Mouse (Mus musculus): ENCODE results near the gene Zfp511. TPM values are rescaled to one million over a fixed set of nuclear protein-coding genes. Genes with fewer than 3 reads are reported as not detected.

Gene Zfp511
- polyA plus RNA-seq, 1 experiment from 2014 or later: 39.8 TPM

GRCm38 (mm10) chr7:140001086-140001740 lies 35.0 kb upstream of the Zfp511 start:
- Histone ChIP-seq H3K27me3 (ENCODE audit: control insufficient read depth, insufficient read depth, low read depth, low read length) (no peaks in the 10 kb centered on the region), H3K9ac (ENCODE audit: low read length) (no peak overlapping the region), H3K4me3 (ENCODE audit: low read length) (no peak overlapping the region), H3K36me3 (ENCODE audit: control insufficient read depth, insufficient read depth, low read length) (peaks cover 60% of the 10 kb centered on the region), H3K9me3 (ENCODE audit: control insufficient read depth, low read length) (no peaks in the 10 kb centered on the region), H3K27ac (ENCODE audit: low read length) (no peak overlapping the region), H3K4me1 (replicated peaks; ENCODE audit: control insufficient read depth, insufficient read depth, low read length) (no peaks in the 10 kb centered on the region), H3K4me2 (ENCODE audit: low read depth, low read length) (no peak overlapping the region)
- WGBS: 80% methylated on average over 12 of the region's 12 CpGs
- no peak for ATAC-seq (ENCODE audit: low read depth)

- Histone ChIP-seq H3K4me2 (ENCODE audit: low read depth, low read length) (no peak overlapping the region), H3K27me3 (ENCODE audit: control insufficient read depth, insufficient read depth, low read depth, low read length) (no peaks in the 10 kb centered on the region), H3K27ac (ENCODE audit: low read length) (no peak overlapping the region), H3K36me3 (ENCODE audit: control insufficient read depth, insufficient read depth, low read length) (peaks cover 49% of the 10 kb centered on the region), H3K9ac (ENCODE audit: low read length) (no peak overlapping the region), H3K4me1 (replicated peaks; ENCODE audit: control insufficient read depth, insufficient read depth, low read length) (no peaks in the 10 kb centered on the region), H3K9me3 (ENCODE audit: control insufficient read depth, low read length) (no peaks in the 10 kb centered on the region), H3K4me3 (ENCODE audit: low read length) (no peak overlapping the region)
- no peak for ATAC-seq (ENCODE audit: low read depth)
- WGBS: 89% methylated on average over 8 of the region's 8 CpGs
These were observed 31.5 kb upstream of the Zfp511 start for GRCm38 (mm10) chr7:140004666-140005065.

- Histone ChIP-seq H3K4me3 (ENCODE audit: low read length) (no peak overlapping the region), H3K27me3 (ENCODE audit: control insufficient read depth, insufficient read depth, low read depth, low read length) (no peaks in the 10 kb centered on the region), H3K9me3 (ENCODE audit: control insufficient read depth, low read length) (no peaks in the 10 kb centered on the region), H3K4me2 (ENCODE audit: low read depth, low read length) (no peak overlapping the region), H3K9ac (ENCODE audit: low read length) (no peak overlapping the region), H3K4me1 (replicated peaks; ENCODE audit: control insufficient read depth, insufficient read depth, low read length) (no peaks in the 10 kb centered on the region), H3K36me3 (ENCODE audit: control insufficient read depth, insufficient read depth, low read length) (peaks cover 39% of the 10 kb centered on the region), H3K27ac (ENCODE audit: low read length) (no peak overlapping the region)
- ATAC-seq (ENCODE audit: low read depth): no peak
- 91% methylated on average over 9 of the region's 9 CpGs for WGBS
These were observed 29.2 kb upstream of the Zfp511 start for GRCm38 (mm10) chr7:140006861-140007611.

- Histone ChIP-seq H3K4me1 (replicated peaks; ENCODE audit: control insufficient read depth, insufficient read depth, low read length) (no peaks in the 10 kb centered on the region), H3K4me3 (ENCODE audit: low read length) (no peak overlapping the region), H3K4me2 (ENCODE audit: low read depth, low read length) (no peak overlapping the region), H3K9me3 (ENCODE audit: control insufficient read depth, low read length) (no peaks in the 10 kb centered on the region), H3K27me3 (ENCODE audit: control insufficient read depth, insufficient read depth, low read depth, low read length) (no peaks in the 10 kb centered on the region), H3K27ac (ENCODE audit: low read length) (no peak overlapping the region), H3K9ac (ENCODE audit: low read length) (no peak overlapping the region), H3K36me3 (ENCODE audit: control insufficient read depth, insufficient read depth, low read length) (peaks cover 35% of the 10 kb centered on the region)
- WGBS: 92% methylated on average over 9 of the region's 9 CpGs
- ATAC-seq (ENCODE audit: low read depth): no peak
These were observed 28.4 kb upstream of the Zfp511 start for GRCm38 (mm10) chr7:140007781-140008180.

- Histone ChIP-seq H3K4me1 (replicated peaks; ENCODE audit: control insufficient read depth, insufficient read depth, low read length) (no peaks in the 10 kb centered on the region), H3K9me3 (ENCODE audit: control insufficient read depth, low read length) (no peaks in the 10 kb centered on the region; the same call in 1 of the 2 replicates), H3K27me3 (ENCODE audit: control insufficient read depth, insufficient read depth, low read depth, low read length) (no peaks in the 10 kb centered on the region), H3K36me3 (ENCODE audit: control insufficient read depth, insufficient read depth, low read length) (peaks cover 17% of the 10 kb centered on the region), H3K4me3 (ENCODE audit: low read length) (no peak overlapping the region), H3K4me2 (ENCODE audit: low read depth, low read length) (no peak overlapping the region), H3K9ac (ENCODE audit: low read length) (no peak overlapping the region), H3K27ac (ENCODE audit: low read length) (no peak overlapping the region)
- ATAC-seq (ENCODE audit: low read depth): no peak
- 96% methylated on average over 17 of the region's 17 CpGs for WGBS
These were observed 24.9 kb upstream of the Zfp511 start for GRCm38 (mm10) chr7:140011336-140011735.

DNA sequence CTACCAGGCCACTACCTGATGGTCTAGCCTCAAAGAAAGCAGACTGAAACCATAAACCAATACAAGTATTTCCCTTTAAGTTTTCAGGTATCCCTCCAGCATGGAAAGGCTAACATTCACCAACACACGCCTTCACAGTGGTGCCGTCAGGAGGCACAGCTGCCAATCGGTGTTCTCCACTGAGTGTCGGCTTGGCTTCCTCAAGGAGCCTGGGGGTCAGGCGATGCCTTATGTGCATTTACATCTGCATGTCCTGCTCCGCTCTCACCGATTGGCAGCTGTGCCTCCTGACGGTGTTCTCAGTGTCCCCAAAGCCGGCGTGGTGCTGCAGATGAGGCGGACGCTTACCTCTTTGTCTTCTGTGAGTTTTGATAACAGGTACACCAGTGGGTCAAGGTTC lies 4.4 kb upstream of the Zfp511 start:
- Histone ChIP-seq H3K36me3 (ENCODE audit: control insufficient read depth, insufficient read depth, low read length) (peaks cover 48% of the 10 kb centered on the region), H3K9ac (ENCODE audit: low read length) (no peak overlapping the region), H3K4me1 (replicated peaks; ENCODE audit: control insufficient read depth, insufficient read depth, low read length) (peaks cover 9% of the 10 kb centered on the region), H3K9me3 (ENCODE audit: control insufficient read depth, low read length) (no peaks in the 10 kb centered on the region), H3K27me3 (ENCODE audit: control insufficient read depth, insufficient read depth, low read depth, low read length) (no peaks in the 10 kb centered on the region), H3K27ac (ENCODE audit: low read length) (no peak overlapping the region), H3K4me2 (ENCODE audit: low read depth, low read length) (no peak overlapping the region), H3K4me3 (ENCODE audit: low read length) (no peak overlapping the region)
- ATAC-seq (ENCODE audit: low read depth): no peak
- 90% methylated on average over 12 of the region's 12 CpGs for WGBS

GRCm38 (mm10) chr7:140032366-140032765 lies 3.8 kb upstream of the Zfp511 start:
- no peak for ATAC-seq (ENCODE audit: low read depth)
- 95% methylated on average over 10 of the region's 10 CpGs for WGBS

GRCm38 (mm10) chr7:140033386-140033785 lies 2.8 kb upstream of the Zfp511 start:
- 95% methylated on average over 9 of the region's 9 CpGs for WGBS
- no peak overlapping the region for H3K9ac ChIP-seq (ENCODE audit: low read length)
- H3K9me3 ChIP-seq (ENCODE audit: control insufficient read depth, low read length): no peaks in the 10 kb centered on the region
- no peak overlapping the region for H3K27ac ChIP-seq (ENCODE audit: low read length)
- no peaks in the 10 kb centered on the region for H3K27me3 ChIP-seq (ENCODE audit: control insufficient read depth, insufficient read depth, low read depth, low read length)
- no peak overlapping the region for H3K4me2 ChIP-seq (ENCODE audit: low read depth, low read length)
- H3K4me3 ChIP-seq (ENCODE audit: low read length): no peak overlapping the region
- peaks cover 42% of the 10 kb centered on the region for H3K36me3 ChIP-seq (ENCODE audit: control insufficient read depth, insufficient read depth, low read length)
- peaks cover 15% of the 10 kb centered on the region for H3K4me1 ChIP-seq (replicated peaks; ENCODE audit: control insufficient read depth, insufficient read depth, low read length)
- no peak for ATAC-seq (ENCODE audit: low read depth)

More at GRCm38 (mm10) chr7:140032366-140032765, 3.8 kb upstream of the Zfp511 start:
- no peak overlapping the region for H3K27ac ChIP-seq (ENCODE audit: low read length)
- peaks cover 48% of the 10 kb centered on the region for H3K36me3 ChIP-seq (ENCODE audit: control insufficient read depth, insufficient read depth, low read length)
- H3K4me2 ChIP-seq (ENCODE audit: low read depth, low read length): no peak overlapping the region
- H3K4me1 ChIP-seq (replicated peaks; ENCODE audit: control insufficient read depth, insufficient read depth, low read length): peaks cover 15% of the 10 kb centered on the region
- H3K27me3 ChIP-seq (ENCODE audit: control insufficient read depth, insufficient read depth, low read depth, low read length): no peaks in the 10 kb centered on the region
- H3K9ac ChIP-seq (ENCODE audit: low read length): no peak overlapping the region
- no peak overlapping the region for H3K4me3 ChIP-seq (ENCODE audit: low read length)
- no peaks in the 10 kb centered on the region for H3K9me3 ChIP-seq (ENCODE audit: control insufficient read depth, low read length)

DNA sequence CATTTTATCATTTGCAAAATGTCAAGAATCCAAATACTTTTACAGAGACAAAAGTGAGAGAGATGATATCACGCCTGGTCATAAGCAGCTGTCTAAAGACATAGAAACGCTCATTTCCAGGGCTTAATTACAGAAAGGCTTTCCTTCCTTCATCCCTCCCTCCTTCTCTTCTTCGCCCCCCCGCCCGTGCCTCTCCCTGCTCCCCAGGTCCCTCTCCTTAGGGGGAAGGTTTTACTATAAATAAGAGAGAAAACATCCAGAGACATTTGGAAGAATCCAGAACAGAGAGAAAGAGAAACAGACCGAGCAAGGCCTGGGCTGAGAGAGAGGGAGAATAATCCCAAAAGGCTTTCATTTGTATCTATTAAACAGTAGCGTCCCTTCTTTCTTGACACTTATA lies 735 bp upstream of the Zfp511 start:
- Histone ChIP-seq H3K4me1 (replicated peaks; ENCODE audit: control insufficient read depth, insufficient read depth, low read length) (peaks cover 15% of the 10 kb centered on the region), H3K9me3 (ENCODE audit: control insufficient read depth, low read length) (no peaks in the 10 kb centered on the region), H3K4me2 (ENCODE audit: low read depth, low read length) (peak overlapping the region; percentile 97), H3K27ac (ENCODE audit: low read length) (peak overlapping the region; percentile 92; the same call in 1 of the 2 replicates), H3K36me3 (ENCODE audit: control insufficient read depth, insufficient read depth, low read length) (peaks cover 23% of the 10 kb centered on the region), H3K9ac (ENCODE audit: low read length) (peak overlapping the region; percentile 87), H3K27me3 (ENCODE audit: control insufficient read depth, insufficient read depth, low read depth, low read length) (no peaks in the 10 kb centered on the region), H3K4me3 (ENCODE audit: low read length) (peak overlapping the region; percentile 96)
- ATAC-seq (ENCODE audit: low read depth): no peak
- 7% methylated on average over 7 of the region's 7 CpGs for WGBS
